Mouse (Mus musculus) olfactory bulb, adult 2 months (tissue): ENCODE measurements around the gene Igsf9b. TPM values are rescaled to one million over a fixed set of nuclear protein-coding genes. Genes with fewer than 3 reads are reported as not detected.

Source experiments
- H3K27ac ChIP-seq: fragments of 200-500 bp; 2 replicates; pipeline ENCODE4 v1.5.1; 2012; ENCODE audit warnings: low read depth, low read length; ENCODE audit not compliant: insufficient read depth
- H3K4me1 ChIP-seq: fragments of 200-500 bp; 2 replicates; pipeline ENCODE4 v1.6.1; 2012; ENCODE audit warnings: low read length; ENCODE audit not compliant: control insufficient read depth, insufficient read depth
- H3K4me3 ChIP-seq: fragments of 200-500 bp; 2 replicates; pipeline ENCODE4 v1.5.1; 2012; ENCODE audit warnings: mild to moderate bottlenecking, low read depth, low read length, moderate library complexity; ENCODE audit not compliant: insufficient read depth
- CTCF ChIP-seq: fragments of 200-500 bp; IDR thresholded peaks from 2 replicates; pipeline ENCODE4 v1.5.1; 2012; ENCODE audit warnings: low read depth, mild to moderate bottlenecking, low read length, moderate library complexity; ENCODE audit not compliant: insufficient read depth
- POLR2A ChIP-seq: fragments of 200-500 bp; IDR thresholded peaks from 2 replicates; pipeline ENCODE4 v1.6.1; 2012; ENCODE audit warnings: mild to moderate bottlenecking, low read depth, low read length, moderate library complexity; ENCODE audit not compliant: insufficient read depth
- WGBS: fragments of 180-500 bp; shearing (Covaris S2); methylation state at CpG from one replicate; pipeline ENCODE4 v1.1.7; 2018; 5-methylcytosine and 5-hydroxymethylcytosine counted together
- polyA plus RNA-seq: library from polyadenylated mRNA; stranded (reverse); fragments of >200 nt; gene quantifications from 2 replicates; pipeline ENCODE4 v1.2.4, GENCODE M21; 2012; ENCODE audit warnings: low replicate concordance; ENCODE audit not compliant: missing spikeins, insufficient read depth, insufficient read length

Gene Igsf9b
- polyA plus RNA-seq, 1 experiment: not detected

- TF ChIP-seq POLR2A (no peak), CTCF (no peak)
- WGBS: 44% methylated on average over 5 of the region's 5 CpGs
- Histone ChIP-seq H3K27ac (no peak overlapping the region), H3K4me3 (peak overlapping the region; percentile 20), H3K4me1 (peaks cover 58% of the 10 kb centered on the region)
These were observed 3.3 kb downstream of the Igsf9b start for GRCm38 (mm10) chr9:27302291-27302690.

- Histone ChIP-seq H3K27ac (peak overlapping the region; percentile 11), H3K4me1 (peaks cover 67% of the 10 kb centered on the region), H3K4me3 (0 out of 2 replicates have a peak overlapping the region, but pooled peaks have one; percentile 7)
- 73% methylated on average over 17 of the region's 17 CpGs for WGBS
- TF ChIP-seq POLR2A (no peak), CTCF (no peak)
These were observed 4.8 kb downstream of the Igsf9b start for GRCm38 (mm10) chr9:27303571-27304484.

- Histone ChIP-seq H3K27ac (peak overlapping the region; percentile 11), H3K4me3 (no peak overlapping the region), H3K4me1 (peaks cover 72% of the 10 kb centered on the region)
- WGBS: 43% methylated on average over 5 of the region's 5 CpGs
- TF ChIP-seq POLR2A (no peak), CTCF (no peak)
These were observed 5.6 kb downstream of the Igsf9b start for GRCm38 (mm10) chr9:27304485-27305102.

- 72% methylated on average over 3 of the region's 3 CpGs for WGBS
- Histone ChIP-seq H3K27ac (no peak overlapping the region), H3K4me3 (no peak overlapping the region), H3K4me1 (peaks cover 79% of the 10 kb centered on the region)
- no peak for TF ChIP-seq CTCF
- no peak for TF ChIP-seq POLR2A
These were observed 6.5 kb downstream of the Igsf9b start for GRCm38 (mm10) chr9:27305502-27305901.

- Histone ChIP-seq H3K4me1 (peaks cover 82% of the 10 kb centered on the region), H3K27ac (peak overlapping the region; percentile 35), H3K4me3 (no peak overlapping the region)
- WGBS: 36% methylated on average over 4 of the region's 4 CpGs
- no peak for TF ChIP-seq CTCF
- TF ChIP-seq POLR2A: no peak
These were observed 7.6 kb downstream of the Igsf9b start for GRCm38 (mm10) chr9:27306642-27307041.

GRCm38 (mm10) chr9:27307265-27307664 lies 8.3 kb downstream of the Igsf9b start:
- WGBS: 28% methylated on average over 3 of the region's 3 CpGs
- H3K27ac ChIP-seq: peak overlapping the region; percentile 48; the same call in 1 of the 2 replicates
- H3K4me3 ChIP-seq: no peak overlapping the region
- H3K4me1 ChIP-seq: peaks cover 76% of the 10 kb centered on the region
- no peak for TF ChIP-seq POLR2A
- no peak for TF ChIP-seq CTCF

GRCm38 (mm10) chr9:27308045-27308444 lies 9.0 kb downstream of the Igsf9b start:
- Histone ChIP-seq H3K4me1 (peaks cover 71% of the 10 kb centered on the region), H3K4me3 (no peak overlapping the region), H3K27ac (peak overlapping the region; percentile 48)
- TF ChIP-seq POLR2A (no peak), CTCF (no peak)
- WGBS: 68% methylated on average over 7 of the region's 7 CpGs

- Histone ChIP-seq H3K4me1 (peaks cover 66% of the 10 kb centered on the region), H3K4me3 (no peak overlapping the region), H3K27ac (peak overlapping the region; percentile 48)
- WGBS: 7% methylated on average over 6 of the region's 6 CpGs
- TF ChIP-seq POLR2A (no peak), CTCF (peak; percentile 14; the same call in 1 of the 2 replicates)
These were observed 9.6 kb downstream of the Igsf9b start for GRCm38 (mm10) chr9:27308561-27308960.

- H3K4me3 ChIP-seq: no peak overlapping the region
- TF ChIP-seq POLR2A (no peak), CTCF (no peak)
- peaks cover 59% of the 10 kb centered on the region for H3K4me1 ChIP-seq
- WGBS: 8% methylated on average over 4 of the region's 4 CpGs
- H3K27ac ChIP-seq: no peak overlapping the region
These were observed 11.0 kb downstream of the Igsf9b start for GRCm38 (mm10) chr9:27310005-27310404.
